In the genomic region with DNA sequence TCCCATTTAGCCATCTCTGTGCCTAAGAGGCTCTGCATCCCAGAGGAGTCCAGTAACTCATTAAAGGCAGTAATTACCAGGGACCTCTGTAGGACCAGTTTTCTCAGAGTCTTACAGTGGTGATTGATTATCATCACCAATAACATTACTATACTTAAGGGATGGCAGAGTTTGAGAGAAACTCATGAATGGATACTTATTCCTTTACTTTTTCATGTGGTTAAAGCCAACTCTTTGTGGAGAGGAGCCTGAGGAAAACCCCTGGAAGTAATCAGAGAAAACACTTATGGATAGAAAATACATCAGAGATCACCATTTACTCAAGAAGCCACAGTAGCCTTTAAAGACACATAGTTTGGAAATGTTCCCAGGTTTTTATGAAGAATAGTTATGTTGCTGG, we compare ENCODE assay signal across 22 mouse cellular contexts. TPM values are rescaled to one million over a fixed set of nuclear protein-coding genes. Genes with fewer than 3 reads are reported as not detected.
"Had no signal": no experiment of that assay in that cellular context is flagged by ENCODE, and none has a peak within 500 bp of the region (broad histone marks: within the 10 kb centered on the region; RNA-seq: fewer than 3 reads in every experiment).

A gene (minus strand): TSS at position 101 of the 400 bp plus-strand sequence.

- DNase-seq: cerebellum, adult 9-10 months; cerebellum, adult 9-11 months; cerebellum, postnatal 10 days; cerebellum, postnatal 14 days; cerebellum, postnatal 25 days; cerebellum, postnatal 36 days; embryo, embryonic 11 days; forebrain, postnatal 0 days; gastrocnemius, adult 2 months; gastrocnemius, postnatal 10 days; gastrocnemius, postnatal 14 days; gastrocnemius, postnatal 25 days; gastrocnemius, postnatal 36 days; heart, adult 11 months; heart, adult 18-20 months; heart, adult 2 months had no signal

RNA-seq across cellular contexts. Expression of the gene that starts here (rescaled TPM):
- total RNA-seq: common myeloid progenitor, adult 5-6 weeks; forebrain, postnatal 0 days; gastrocnemius, adult 18-20 months; gastrocnemius, adult 2 months; gastrocnemius, adult 8-10 months; gastrocnemius, postnatal 10 days; gastrocnemius, postnatal 14 days; gastrocnemius, postnatal 25 days; gastrocnemius, postnatal 36 days; gastrocnemius, postnatal 4 days; granulocyte monocyte progenitor cell, adult 5-6 weeks; heart, adult 18-20 months; heart, adult 2 months; heart, adult 8-10 months had no signal
